Mouse (Mus musculus): ENCODE measurements around the gene Lipc. TPM values are rescaled to one million over a fixed set of nuclear protein-coding genes. Genes with fewer than 3 reads are reported as not detected.

Gene Lipc
- total RNA-seq, 4 experiments from 2014 or later: 0.26 TPM; not detected in 3

Small RNA genes within 50 kb of the gene (microRNA-seq; reads per million reads assigned to microRNA genes)
- not detected for gene Gm25149

Other genes starting within 250 kb of the Lipc start
- gene Aqp9, start 216.5 kb upstream of the Lipc start, total RNA-seq (2022): 1 to 10 TPM in 1 of 4 experiments, not detected in 3; 1.5 TPM

Data from heart, adult 8-10 months (tissue).